In genomic region chr1:56226314-56227008, GRCm38 (mm10) we compare ENCODE assay signal across 25 mouse cellular contexts.
A peak's percentile ranks its signal among the peaks of the same experiment; 100 is the strongest.
DNase-seq lines count a peak whose midpoint lies in the region; ATAC-seq and TF ChIP-seq lines count a peak whose summit lies in the region.
"Had no signal": no experiment of that assay in that cellular context is flagged by ENCODE, and none has a peak within 500 bp of the region (broad histone marks: within the 10 kb centered on the region; RNA-seq: fewer than 3 reads in every experiment).

No protein-coding gene starts in this region.

- H3K9ac ChIP-seq in forebrain, embryonic 13.5 days, result no peak overlapping the region
- no peak overlapping the region for H3K9ac ChIP-seq in forebrain, embryonic 11.5 days (ENCODE audit: low read length)
- no peak overlapping the region for H3K9ac ChIP-seq in midbrain, embryonic 15.5 days
- no peak overlapping the region for H3K9ac ChIP-seq in midbrain, embryonic 11.5 days (ENCODE audit: low read length)
- H3K9ac ChIP-seq: embryonic facial prominence, embryonic 12.5 days; embryonic facial prominence, embryonic 15.5 days; heart, embryonic 13.5 days; hindbrain, embryonic 14.5 days had no signal

- H3K9me3 ChIP-seq in forebrain, embryonic 13.5 days (replicated peaks), result no peaks in the 10 kb centered on the region
- H3K9me3 ChIP-seq in forebrain, embryonic 11.5 days (ENCODE audit: control insufficient read depth, low read length), result no peaks in the 10 kb centered on the region
- H3K9me3 ChIP-seq in midbrain, embryonic 15.5 days, result no peaks in the 10 kb centered on the region
- no peaks in the 10 kb centered on the region for H3K9me3 ChIP-seq in midbrain, embryonic 11.5 days (ENCODE audit: control insufficient read depth, low read length)
- H3K9me3 ChIP-seq: embryonic facial prominence, embryonic 12.5 days; embryonic facial prominence, embryonic 15.5 days; heart, embryonic 10.5 days had no signal

- ATAC-seq in forebrain, embryonic 13.5 days, result peak; percentile 53
- ATAC-seq in forebrain, embryonic 11.5 days (replicated peaks; ENCODE audit: low FRiP score), result no peak
- ATAC-seq in midbrain, embryonic 15.5 days (replicated peaks), result peak; percentile 72
- no peak for ATAC-seq in midbrain, embryonic 11.5 days (ENCODE audit: low FRiP score)
- ATAC-seq: activated CD4-positive, CD25-positive, alpha-beta regulatory T cell, adult 4 months; hindbrain, postnatal 0 days; inflammation-experienced regulatory T-cells, adult 6 months; intestine, embryonic 16.5 days had no signal

- H3K4me3 ChIP-seq in forebrain, embryonic 13.5 days, result no peak overlapping the region
- H3K4me3 ChIP-seq in forebrain, embryonic 11.5 days (ENCODE audit: low read depth, low read length), result no peak overlapping the region
- H3K4me3 ChIP-seq in midbrain, embryonic 15.5 days, result no peak overlapping the region
- no peak overlapping the region for H3K4me3 ChIP-seq in midbrain, embryonic 11.5 days (ENCODE audit: low read depth, low read length)
- H3K4me3 ChIP-seq: embryonic facial prominence, embryonic 12.5 days; embryonic facial prominence, embryonic 15.5 days; heart, adult 2 months; heart, embryonic 10.5 days; heart, embryonic 13.5 days had no signal

- DNase-seq in forebrain, embryonic 11.5 days (ENCODE audit: low spot score), result no peak
- DNase-seq in midbrain, embryonic 11.5 days (ENCODE audit: low spot score, missing footprints), result no peak
- peak; percentile 50 for DNase-seq in brain, embryonic 14.5 days (ENCODE audit: low read depth)
- no peak for DNase-seq in cerebellum, adult 8-10 months
- DNase-seq: adrenal gland, adult 8-10 months; adrenal gland, postnatal 25 days; cerebellum, adult 18-20 months; cerebellum, adult 9-11 months; cerebellum, postnatal 25 days; gastrocnemius, postnatal 10 days; gastrocnemius, postnatal 36 days; heart, adult 2 months; heart, postnatal 14 days; heart, postnatal 4 days had no signal

- H3K27ac ChIP-seq in forebrain, embryonic 13.5 days, result no peak overlapping the region
- no peak overlapping the region for H3K27ac ChIP-seq in forebrain, embryonic 11.5 days (ENCODE audit: low read depth, low read length)
- no peak overlapping the region for H3K27ac ChIP-seq in midbrain, embryonic 15.5 days
- no peak overlapping the region for H3K27ac ChIP-seq in midbrain, embryonic 11.5 days (ENCODE audit: low read depth, low read length)
- H3K27ac ChIP-seq: embryonic facial prominence, embryonic 12.5 days; embryonic facial prominence, embryonic 15.5 days; heart, adult 2 months; heart, embryonic 10.5 days; heart, embryonic 13.5 days; hindbrain, embryonic 14.5 days; hindbrain, postnatal 0 days had no signal

- TF ChIP-seq POLR2A in brain, embryonic 14.5 days (IDR thresholded peaks at IDR 0.05; ENCODE audit: borderline replicate concordance, extremely low read depth, insufficient read depth, insufficient read length, poor library complexity, severe bottlenecking), result no peak

- no peaks in the 10 kb centered on the region for H3K36me3 ChIP-seq in forebrain, embryonic 13.5 days (ENCODE audit: poor library complexity, severe bottlenecking)
- no peaks in the 10 kb centered on the region for H3K36me3 ChIP-seq in forebrain, embryonic 11.5 days (ENCODE audit: control insufficient read depth, insufficient read depth, low read length)
- H3K36me3 ChIP-seq in midbrain, embryonic 15.5 days (replicated peaks), result no peaks in the 10 kb centered on the region
- H3K36me3 ChIP-seq in midbrain, embryonic 11.5 days (ENCODE audit: control insufficient read depth, insufficient read depth, low read length), result no peaks in the 10 kb centered on the region
- H3K36me3 ChIP-seq: embryonic facial prominence, embryonic 12.5 days; embryonic facial prominence, embryonic 15.5 days; heart, embryonic 10.5 days; heart, embryonic 13.5 days had no signal

- no peak for TF ChIP-seq CTCF in brain, embryonic 14.5 days (IDR thresholded peaks at IDR 0.05; ENCODE audit: borderline replicate concordance, extremely low read depth, insufficient read depth, insufficient read length)

- H3K27me3 ChIP-seq in forebrain, embryonic 13.5 days, result no peaks in the 10 kb centered on the region
- H3K27me3 ChIP-seq in forebrain, embryonic 11.5 days (ENCODE audit: control insufficient read depth, insufficient read depth, low read length), result no peaks in the 10 kb centered on the region
- H3K27me3 ChIP-seq in midbrain, embryonic 15.5 days (replicated peaks), result no peaks in the 10 kb centered on the region
- H3K27me3 ChIP-seq in midbrain, embryonic 11.5 days (ENCODE audit: control insufficient read depth, insufficient read depth, low read length), result no peaks in the 10 kb centered on the region
- H3K27me3 ChIP-seq: embryonic facial prominence, embryonic 12.5 days; embryonic facial prominence, embryonic 15.5 days; heart, embryonic 13.5 days had no signal

- H3K4me2 ChIP-seq in forebrain, embryonic 13.5 days, result no peak overlapping the region
- H3K4me2 ChIP-seq in forebrain, embryonic 11.5 days (ENCODE audit: low read depth, low read length, severe bottlenecking), result no peak overlapping the region
- no peak overlapping the region for H3K4me2 ChIP-seq in midbrain, embryonic 15.5 days
- H3K4me2 ChIP-seq in midbrain, embryonic 11.5 days, result no peak overlapping the region
- H3K4me2 ChIP-seq: embryonic facial prominence, embryonic 12.5 days; embryonic facial prominence, embryonic 15.5 days; heart, embryonic 13.5 days; hindbrain, embryonic 14.5 days had no signal

- WGBS in forebrain, embryonic 13.5 days, result 82% methylated on average over 7 of the region's 7 CpGs
- WGBS in forebrain, embryonic 11.5 days, result 88% methylated on average over 7 of the region's 7 CpGs
- 72% methylated on average over 7 of the region's 7 CpGs for WGBS in midbrain, embryonic 15.5 days
- WGBS in midbrain, embryonic 11.5 days, result 91% methylated on average over 7 of the region's 7 CpGs

- no peaks in the 10 kb centered on the region for H3K4me1 ChIP-seq in forebrain, embryonic 13.5 days
- H3K4me1 ChIP-seq in forebrain, embryonic 11.5 days (replicated peaks; ENCODE audit: control insufficient read depth, insufficient read depth, low read length), result no peaks in the 10 kb centered on the region
- H3K4me1 ChIP-seq in midbrain, embryonic 15.5 days, result no peaks in the 10 kb centered on the region
- H3K4me1 ChIP-seq in midbrain, embryonic 11.5 days (ENCODE audit: control insufficient read depth, insufficient read depth, low read length), result no peaks in the 10 kb centered on the region
- H3K4me1 ChIP-seq: embryonic facial prominence, embryonic 12.5 days; embryonic facial prominence, embryonic 15.5 days; heart, embryonic 10.5 days had no signal

Comparison
In these comparisons a context has a peak if more than half of its experiments do, and no peak if none do; other contexts are left out.
1. ATAC-seq: peak in forebrain, embryonic 13.5 days (single experiment) and midbrain, embryonic 15.5 days (single experiment); none in forebrain, embryonic 11.5 days (single experiment) and midbrain, embryonic 11.5 days (single experiment).